Mouse (Mus musculus): ENCODE results near the gene Mknk1.

The Mknk1 gene

DNA sequence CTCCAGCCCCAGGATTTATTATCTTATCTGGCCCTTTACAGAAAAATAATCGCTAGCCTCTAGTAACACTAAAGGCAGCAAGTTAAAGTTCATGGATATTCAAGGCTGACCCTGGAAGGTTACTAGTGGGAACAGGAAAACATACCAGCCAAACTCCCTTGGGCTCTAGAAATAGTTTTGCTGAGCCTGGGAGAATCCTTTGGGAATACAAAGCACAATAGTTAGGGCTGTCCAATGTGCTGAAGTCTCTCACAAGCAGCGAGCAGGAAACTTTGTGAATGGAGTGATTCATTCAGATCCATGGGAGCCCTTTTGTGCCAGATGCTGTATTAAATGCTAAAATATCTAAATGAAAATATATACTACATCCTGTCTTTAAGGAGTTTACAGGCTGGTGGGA, 7.7 kb downstream of the Mknk1 start:
- DNase-seq (ENCODE audit: low read depth, low spot score): no peak

DNA sequence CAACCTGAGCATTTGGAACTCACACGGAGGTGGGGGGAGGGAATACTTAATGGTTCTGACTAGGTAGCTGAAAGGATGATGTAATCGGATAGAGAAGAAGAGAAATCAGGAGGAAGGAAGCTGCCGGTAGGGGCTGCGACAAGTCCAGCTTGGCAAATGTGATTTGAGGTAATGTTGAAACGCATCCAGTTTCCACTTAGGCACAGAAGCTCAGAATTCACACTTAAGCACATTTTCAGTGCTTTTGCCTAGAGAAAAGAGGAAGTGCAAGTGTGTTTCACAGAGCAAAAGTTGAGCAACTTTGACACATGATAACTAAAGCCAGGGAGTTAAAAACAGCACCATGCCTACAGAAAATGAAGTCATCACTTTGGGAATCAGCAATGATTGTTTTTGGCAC, 8.4 kb downstream of the Mknk1 start:
- no peak for DNase-seq (ENCODE audit: low read depth, low spot score)

DNA sequence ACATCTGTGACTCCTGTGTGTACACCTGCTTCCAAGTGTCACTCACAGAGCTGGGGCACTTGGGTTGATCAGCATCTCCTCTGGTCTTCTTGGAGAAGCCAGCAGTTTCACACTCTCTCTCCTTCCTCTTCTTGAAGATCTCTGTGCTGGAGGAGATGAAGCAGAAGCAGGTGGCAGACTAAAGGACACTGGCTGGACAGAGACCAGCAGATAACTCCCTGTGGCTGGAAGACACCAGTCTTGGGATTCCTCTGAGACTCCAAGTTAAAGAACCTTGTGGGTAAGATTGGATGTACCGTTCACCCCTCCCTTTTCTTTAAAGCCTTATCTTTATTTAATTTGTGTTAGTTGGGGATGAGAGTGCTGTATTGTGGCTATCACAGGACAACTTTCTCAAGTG, 9.1 kb downstream of the Mknk1 start:
- DNase-seq (ENCODE audit: low read depth, low spot score): no peak

DNA sequence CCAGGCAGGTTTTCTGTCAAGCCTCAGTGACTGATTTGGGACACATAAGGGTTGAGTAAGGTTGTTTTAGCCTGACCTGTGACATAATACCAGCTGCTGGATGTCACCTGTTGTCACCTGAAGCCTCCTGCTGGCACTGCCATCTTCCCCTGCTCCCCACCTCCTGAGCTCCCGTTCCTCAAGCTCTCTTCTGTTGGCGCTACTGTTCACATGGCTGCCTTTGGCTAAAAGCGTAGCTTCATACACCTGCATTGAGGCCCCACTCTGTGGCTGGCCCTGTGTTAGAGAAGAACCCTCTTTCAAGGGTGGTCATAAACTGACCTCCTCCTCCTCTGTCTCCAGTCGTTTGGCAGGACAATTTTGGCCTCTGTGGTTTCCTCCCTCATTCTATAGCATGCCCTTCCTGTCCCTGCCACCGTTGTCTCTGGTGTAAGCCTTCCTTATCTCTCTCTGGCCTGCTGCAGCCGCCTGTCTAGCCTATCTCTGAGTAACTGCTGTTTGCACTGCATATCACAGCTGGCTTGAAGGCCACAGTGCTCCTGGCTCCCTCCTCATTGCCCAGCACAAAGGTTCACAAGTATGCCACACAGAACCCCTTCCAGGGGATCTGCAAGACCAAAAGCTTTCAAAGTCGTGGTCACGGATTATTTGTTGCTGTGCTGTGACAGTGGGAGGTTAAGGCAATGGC, 10.1 kb downstream of the Mknk1 start:
- no peak for DNase-seq (ENCODE audit: low read depth, low spot score)

DNA sequence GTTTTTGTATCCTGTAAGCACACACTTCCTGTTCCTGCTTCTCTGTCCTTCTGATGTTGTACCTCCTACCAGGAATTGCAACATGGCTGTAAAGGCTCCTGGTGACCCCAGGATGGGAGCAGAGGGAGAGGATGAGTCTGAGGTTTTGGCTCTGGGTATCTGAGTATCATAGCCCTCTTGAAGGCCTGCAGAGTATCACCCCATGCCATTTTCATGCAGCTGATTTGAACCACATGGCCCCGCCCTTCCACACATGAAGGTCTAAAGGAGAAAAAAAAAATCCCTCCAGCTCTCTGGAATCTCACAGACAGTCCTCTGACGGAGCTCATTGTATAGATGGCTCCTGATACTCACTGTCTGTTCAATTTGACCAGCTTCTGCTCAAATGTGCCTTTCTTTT, 11.1 kb downstream of the Mknk1 start:
- no peak for DNase-seq (ENCODE audit: low read depth, low spot score)

DNA sequence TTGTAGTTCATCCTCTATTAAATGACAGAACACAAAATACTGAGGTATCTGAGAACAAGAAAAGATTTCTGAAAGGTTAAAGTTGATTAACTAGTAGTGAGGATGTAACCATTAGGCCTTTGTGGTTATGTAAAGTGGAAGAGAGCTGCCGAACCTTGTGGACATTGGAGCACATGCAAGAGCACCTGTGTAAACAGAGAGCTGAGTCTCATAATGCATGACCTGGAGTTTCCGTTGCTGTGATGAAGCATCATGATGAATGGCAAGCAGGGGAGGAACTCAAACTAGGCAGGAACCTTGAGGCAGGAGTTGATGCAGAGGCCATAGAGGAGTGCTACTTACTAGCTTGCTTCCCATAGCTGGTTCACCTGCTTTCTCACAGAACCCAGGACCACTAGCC, 11.6 kb downstream of the Mknk1 start:
- no peak for DNase-seq (ENCODE audit: low read depth, low spot score)

DNA sequence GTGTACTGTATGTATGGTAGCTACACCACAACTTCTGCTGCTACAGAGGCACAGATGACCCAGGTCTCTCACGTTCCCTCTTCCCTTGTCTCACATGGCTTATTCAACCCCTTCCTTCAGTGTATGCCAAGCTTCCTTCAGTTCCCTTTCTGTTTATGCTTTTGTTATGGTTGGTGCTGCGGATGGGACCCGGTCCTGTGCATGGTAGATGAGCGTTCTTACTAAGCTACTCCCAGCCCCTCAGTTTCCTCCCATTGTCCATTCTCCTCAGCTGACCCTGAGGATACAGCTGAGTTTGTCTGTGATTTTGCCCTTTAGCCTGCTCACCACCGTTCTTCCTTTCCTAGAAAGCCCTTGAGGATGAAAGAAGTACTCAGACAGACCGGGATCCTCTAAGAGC, 12.6 kb downstream of the Mknk1 start:
- no peak for DNase-seq (ENCODE audit: low read depth, low spot score)

DNA sequence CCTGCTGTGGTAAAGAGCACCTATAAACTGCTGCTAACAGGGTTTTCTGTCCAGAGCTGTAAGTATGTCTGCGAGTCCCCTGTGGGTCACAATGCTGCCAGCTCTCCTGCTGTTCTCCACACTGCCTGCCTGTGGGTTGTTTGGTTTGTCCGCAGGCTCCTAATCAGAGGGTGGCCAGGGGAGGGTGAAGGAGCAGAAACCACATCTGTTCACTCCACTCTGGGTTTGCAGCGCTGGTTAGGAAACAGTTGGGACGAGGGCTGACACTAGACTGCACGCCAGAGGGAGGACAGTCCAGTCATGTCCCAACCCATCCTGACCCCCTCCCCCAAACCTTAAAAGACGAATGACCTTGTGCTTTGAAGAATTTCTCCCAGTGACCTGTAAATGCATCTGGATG, 16.1 kb downstream of the Mknk1 start:
- no peak for DNase-seq (ENCODE audit: low read depth, low spot score)

DNA sequence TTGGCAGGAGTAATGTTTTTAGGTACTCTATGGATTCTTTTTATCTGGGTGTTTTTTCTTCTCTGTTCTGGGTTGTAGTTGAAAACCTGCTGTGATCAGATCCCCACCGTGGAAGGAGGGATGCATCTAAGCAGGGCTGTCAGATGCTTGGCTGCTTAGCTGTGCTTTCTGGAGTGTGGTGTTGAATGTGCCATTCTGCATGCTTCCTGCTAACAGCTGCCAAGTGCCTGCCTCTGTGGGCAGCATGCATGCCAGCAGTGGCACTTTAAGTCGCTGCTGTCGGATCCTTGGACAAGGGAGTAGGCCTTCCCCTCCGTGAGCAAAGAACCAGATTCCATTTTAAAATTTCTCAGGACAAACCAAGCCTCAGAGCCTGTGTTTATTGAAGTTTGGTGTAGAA, 16.6 kb downstream of the Mknk1 start:
- no peak for DNase-seq (ENCODE audit: low read depth, low spot score)

DNA sequence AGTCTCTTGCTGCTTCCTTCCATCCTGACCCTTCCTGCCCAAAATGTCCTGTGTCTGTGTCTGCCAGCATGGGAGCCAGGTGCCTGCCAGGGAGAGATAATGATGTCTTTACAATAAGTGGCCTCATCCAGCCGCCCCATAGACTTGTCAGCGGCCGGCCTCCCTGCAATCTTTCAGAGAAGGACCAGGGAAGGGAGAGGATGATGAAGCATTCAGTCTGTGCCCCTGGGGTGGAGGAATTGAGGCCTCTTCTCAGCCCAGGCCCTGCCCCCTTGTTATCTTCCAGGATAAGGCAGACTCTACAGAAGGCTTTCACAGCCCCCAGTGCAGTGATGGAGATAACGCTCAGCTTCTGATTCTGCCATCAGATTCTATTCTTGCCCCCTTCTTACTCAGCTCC, 17.3 kb downstream of the Mknk1 start:
- DNase-seq (ENCODE audit: low read depth, low spot score): no peak

DNA sequence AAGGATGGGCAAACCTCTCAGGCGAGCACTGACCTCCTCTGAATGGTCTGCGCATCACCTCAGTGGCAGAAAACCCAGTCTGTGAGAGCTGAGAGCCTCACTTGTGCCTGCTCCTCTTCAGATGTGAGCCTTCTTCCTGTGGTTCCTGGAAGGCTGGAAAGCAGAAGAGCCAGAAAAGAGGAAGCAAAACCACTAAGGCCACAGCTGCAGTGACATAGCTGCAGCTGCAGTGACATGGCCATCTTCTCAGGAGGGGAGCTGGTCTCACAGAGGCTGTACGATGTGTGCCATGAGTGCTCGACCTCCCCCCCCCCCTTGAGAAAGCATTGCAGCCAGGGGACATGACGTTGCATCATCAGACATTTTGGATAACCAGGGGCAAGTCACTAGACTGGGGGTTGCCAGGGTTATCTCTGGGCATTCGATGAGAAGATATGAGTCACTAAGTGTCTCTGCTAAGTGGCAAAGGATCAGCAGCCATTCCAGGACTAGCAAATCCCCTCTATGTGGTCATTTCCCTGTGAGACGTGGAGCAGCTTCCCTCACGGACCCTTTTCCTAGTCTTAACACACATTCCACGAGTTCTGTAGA, 18.4 kb downstream of the Mknk1 start:
- no peak for DNase-seq (ENCODE audit: low read depth, low spot score)

DNA sequence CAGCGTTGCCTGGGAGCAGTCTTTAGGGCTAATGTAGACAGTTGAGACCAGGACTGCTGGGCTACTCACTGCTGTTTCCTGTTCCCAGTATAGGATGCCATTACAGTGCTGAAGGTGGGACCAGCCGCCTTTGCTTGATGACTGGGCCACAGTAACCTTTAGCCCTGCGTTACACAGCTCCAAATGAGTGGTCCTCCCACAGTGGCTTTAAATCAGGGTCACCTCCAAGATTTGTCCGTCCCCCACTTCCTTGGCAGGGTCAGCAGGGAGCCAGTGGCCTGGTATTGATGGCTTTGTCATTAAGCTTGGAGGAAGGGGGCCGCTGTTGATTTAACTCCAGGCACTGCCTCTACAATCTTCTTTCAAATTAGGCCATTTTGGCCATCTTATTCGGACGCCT, 24.4 kb downstream of the Mknk1 start:
- DNase-seq (ENCODE audit: low read depth, low spot score): no peak

DNA sequence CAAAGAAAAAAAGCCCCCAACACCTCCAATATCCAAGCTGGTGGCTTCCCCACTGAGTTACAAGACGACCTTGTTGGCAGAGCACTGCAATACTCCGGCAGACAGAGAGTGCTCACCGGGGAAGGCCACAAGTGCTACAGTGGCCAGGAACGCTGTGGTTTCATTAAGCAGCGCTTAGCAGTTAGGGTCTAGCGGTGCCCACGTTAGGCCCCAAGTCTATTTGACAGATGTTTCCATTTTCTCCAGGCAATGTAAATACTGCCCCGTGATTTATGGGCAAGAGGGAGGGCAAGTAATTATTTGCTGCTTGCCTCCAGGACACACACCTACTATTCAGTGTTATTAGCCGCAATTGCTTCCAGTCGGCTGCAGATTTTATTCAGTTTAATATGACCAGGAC, 24.9 kb downstream of the Mknk1 start:
- peak; percentile 39 for DNase-seq (ENCODE audit: low read depth, low spot score)

DNA sequence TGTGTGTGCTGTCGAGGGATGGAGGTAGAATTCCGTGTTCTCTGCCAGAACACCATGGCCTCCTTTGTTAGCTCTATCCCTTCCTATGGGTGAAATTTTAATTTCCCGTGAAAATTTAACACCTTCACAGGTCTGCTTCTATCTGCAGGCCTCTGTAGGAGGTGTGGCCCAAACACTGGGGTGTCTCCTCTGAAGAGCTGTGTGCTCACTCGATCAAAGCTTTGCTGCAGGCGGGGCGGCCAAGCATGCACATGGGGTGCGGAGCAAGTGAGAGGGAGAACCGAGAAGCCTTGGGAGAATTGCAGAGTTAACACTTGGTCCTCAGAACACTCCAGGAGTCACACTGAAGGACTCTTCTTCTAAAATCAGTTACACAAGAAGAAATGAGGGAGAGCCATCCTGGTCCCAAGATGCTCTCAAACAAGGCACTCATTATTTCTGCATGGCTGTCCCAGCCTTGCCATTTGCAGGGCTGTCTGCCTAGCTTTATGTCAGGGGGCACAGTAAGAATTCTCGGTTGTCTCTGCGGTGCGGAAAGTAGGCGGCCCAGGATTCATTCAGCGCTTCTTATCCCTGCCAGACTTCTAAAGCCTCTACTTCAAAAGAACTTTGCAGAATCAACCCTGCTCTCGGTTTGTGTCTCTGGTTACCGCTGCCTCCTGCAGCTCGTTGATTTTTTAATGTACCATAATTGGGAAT, 30.7 kb downstream of the Mknk1 start:
- no peak for DNase-seq (ENCODE audit: low read depth, low spot score)

DNA sequence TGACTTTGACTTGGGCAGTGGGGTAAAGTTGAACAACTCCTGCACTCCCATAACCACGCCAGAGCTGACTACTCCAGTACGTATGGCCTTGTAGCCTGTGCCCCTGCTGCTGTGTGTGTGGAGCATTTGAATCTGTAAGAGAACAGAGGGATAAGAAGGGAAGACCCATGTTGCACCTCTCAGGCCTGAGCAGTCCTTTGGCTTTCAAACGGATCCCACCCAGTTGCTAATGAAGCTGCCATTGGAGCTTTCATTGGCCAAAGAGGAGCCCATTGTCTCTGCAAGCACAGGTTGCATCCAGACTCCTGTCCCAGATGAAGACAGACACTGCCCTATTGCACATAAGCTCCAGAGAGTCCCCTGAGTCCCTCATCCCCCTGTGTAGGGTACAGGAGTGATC, 34.2 kb downstream of the Mknk1 start:
- no peak for DNase-seq (ENCODE audit: low read depth, low spot score)

DNA sequence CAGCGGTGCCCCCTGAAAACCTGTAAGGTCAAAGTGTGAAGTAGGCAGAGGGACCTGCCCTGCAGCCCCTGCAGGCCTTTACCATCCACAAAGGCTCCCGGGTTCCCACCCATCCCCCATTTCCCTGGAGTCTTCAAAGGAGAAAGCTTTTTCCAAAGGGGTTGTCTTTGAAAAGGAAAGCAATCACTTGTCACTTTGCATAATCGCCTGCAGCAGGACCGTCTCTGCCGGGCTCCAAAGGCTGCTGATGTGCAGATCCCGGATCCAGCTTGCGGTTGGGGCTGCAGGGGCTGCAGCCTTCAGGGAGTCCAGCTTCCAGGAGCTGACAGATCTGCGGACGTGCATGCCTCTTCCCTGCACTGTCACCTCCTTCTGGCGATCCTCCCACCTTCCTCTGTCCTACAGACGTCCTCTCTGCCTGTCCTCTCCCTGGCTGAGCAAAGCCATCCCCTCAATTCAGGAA, 39.2 kb downstream of the Mknk1 start:
- no peak for DNase-seq (ENCODE audit: low read depth, low spot score)

DNA sequence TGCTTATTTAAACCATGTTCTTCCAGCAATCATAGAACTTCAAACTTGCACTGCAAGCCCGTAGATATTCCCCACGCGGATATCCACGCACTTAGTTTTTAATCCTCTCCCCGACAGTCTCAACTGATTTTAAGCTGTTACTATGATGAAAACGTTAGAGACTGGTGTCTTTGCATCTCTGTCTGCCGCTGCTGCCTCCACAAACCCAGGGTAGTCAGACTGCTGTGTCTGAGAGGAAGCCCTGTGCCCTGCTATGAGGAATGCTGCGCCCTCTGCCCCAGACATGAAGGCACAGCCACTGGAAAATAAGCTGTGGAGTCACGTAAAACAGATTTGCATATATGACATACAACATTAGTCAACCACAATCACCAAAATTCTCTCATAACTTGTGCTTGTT, 39.8 kb downstream of the Mknk1 start:
- no peak for DNase-seq (ENCODE audit: low read depth, low spot score)

DNA sequence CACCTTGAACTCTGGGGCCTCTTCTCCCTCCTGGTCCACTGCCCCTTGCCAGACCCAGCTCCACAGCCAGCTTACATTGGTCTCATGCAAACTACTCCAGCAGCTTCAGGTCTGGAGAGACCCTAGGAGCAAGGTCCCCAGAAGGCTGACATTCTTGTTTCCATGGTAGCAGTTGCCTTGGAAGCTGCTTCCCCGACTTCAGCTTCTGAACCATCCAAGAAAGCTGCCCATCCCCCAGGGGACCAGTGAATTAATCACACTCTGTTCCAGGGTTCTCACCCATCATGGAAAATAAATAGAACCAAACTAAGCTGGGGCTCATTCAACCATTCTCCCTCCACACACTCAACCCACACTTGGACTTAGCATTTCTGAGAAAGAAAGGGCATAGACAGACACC, 42.2 kb downstream of the Mknk1 start:
- no peak for DNase-seq (ENCODE audit: low read depth, low spot score)

DNA sequence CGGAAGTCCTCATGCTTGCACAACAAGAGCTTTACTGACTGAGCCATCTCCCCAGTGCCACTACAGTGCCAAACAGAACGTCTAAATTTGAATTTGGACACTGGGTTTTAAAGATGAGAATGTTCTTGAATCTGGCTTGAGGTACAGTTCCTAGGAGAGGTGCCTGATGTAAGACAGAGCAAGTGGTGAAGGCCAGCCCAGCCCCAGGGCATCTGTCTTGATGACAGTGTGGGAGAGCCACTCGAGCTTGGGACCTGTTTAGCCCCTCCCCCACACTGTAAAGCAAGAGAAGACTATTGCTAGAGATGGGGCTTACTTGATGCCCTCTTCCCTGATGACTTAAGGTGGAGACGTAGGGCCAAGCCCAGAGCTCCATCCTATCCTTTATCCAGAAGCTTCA, 43.2 kb downstream of the Mknk1 start:
- DNase-seq (ENCODE audit: low read depth, low spot score): no peak

DNA sequence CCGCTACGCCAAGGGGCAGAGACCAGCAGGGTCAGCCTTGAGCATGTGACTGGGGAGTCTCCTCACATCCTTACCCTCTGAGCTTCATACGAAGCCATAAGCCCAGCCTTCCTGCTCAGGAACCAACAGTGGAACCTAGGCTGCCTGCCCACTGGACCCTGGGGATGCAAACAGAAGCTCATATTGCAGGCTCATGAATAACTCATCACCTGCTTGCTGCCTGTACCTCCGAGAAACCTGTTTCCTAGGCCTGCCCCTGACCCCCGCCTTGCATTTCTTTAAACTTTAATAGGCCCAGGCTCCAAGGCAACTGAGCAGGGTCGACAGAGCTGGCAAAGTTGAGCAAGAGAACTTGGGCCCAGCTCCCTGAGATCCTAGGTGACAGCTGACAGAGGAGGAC, 45.0 kb downstream of the Mknk1 start, which contains the start of gene Kncn:
Gene Kncn (plus strand): TSS at position 379 of the 400 bp plus-strand sequence.
- no peak for DNase-seq (ENCODE audit: low read depth, low spot score)

DNA sequence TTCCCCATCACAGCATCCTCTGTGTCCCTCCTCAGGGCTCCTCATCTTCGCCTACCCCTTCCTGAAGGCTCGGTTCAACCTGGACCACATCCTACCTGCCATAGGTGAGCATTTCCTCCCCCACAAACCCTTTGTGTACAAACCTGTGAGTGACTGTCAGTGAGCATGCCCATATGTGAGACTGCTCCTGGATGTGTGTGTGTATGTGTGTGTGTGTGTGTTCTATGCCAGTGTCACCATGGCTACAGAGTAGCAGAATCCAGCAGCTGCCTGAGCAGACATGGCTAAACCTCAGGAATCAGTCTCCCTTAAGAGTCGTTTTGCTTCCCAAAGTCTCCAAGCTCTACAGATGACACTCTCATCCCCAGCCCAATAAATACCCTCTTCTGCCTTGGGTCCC, 46.8 kb downstream of the Mknk1 start:
- DNase-seq (ENCODE audit: low read depth, low spot score): no peak

DNA sequence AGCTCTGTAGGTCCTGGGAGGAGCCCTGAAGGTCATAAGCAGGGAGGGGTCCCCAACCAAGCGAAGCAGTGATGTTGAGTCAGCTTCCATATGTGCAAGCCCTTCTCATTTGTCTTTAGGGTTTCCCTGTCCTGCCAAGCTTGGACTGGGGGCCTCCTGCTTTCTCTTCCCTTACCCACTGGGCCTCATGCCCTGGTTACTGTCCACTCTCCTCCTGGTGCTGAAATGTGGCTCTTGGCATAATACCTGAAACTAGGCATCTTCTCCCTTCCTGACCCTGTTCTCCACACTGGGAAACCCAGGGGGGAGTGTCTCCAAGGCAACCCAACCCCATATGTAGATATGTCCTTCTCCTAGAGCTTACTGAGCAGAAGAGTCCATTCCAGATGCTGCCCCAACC, 47.9 kb downstream of the Mknk1 start:
- DNase-seq (ENCODE audit: low read depth, low spot score): no peak

DNA sequence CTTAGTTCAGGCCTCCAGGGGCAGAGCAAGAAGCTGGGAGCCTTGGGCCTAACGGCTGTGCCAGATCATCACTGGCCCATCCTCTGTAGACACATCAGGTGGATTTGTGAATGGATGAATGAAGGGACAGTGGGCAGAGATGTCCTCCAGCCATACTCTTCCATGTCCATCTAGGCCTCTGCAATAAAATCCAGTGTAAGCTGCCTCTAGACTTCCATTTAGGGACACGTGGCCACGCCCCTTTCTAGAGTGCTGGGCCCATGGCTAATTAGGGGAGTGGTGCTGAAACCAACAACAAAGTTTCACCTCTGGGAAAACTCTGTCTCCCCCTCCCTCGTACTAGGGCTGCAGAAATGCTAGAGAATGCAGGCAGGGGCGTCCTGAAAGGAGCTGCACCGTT, 51.1 kb downstream of the Mknk1 start:
- no peak for DNase-seq (ENCODE audit: low read depth, low spot score)
